Mouse (Mus musculus): Measurements from ENCODE around the gene Pitpnb. TPM values are rescaled to one million over a fixed set of nuclear protein-coding genes. Genes with fewer than 3 reads are reported as not detected.

The Pitpnb gene
- total RNA-seq (2012; rRNA removed) = 19.1 and 24.3 TPM in 2 replicates

GRCm38 (mm10) chr5:111330417-111331098, at the start of gene Pitpnb:
TSS of gene Pitpnb (plus strand) at chr5:111330763.
- TF ChIP-seq MAFK (IDR thresholded peaks at IDR 0.05; ENCODE audit: insufficient read depth, low read depth, low read length) (no peak), ZNF384 (IDR thresholded peaks at IDR 0.05; ENCODE audit: low read depth, low read length) (no peak), HCFC1 (IDR thresholded peaks at IDR 0.05; ENCODE audit: borderline replicate concordance, insufficient read depth, low read length) (0 out of 2 replicates have a peak, but pooled peaks have one; percentile 50)
- in situ Hi-C loops (cut with MboI; ENCODE audit: low sequenced_read_pairs in 2 of 2, unreplicated experiment in 2 of 2) = no loop called here
- Histone ChIP-seq H3K36me3 (ENCODE audit: control insufficient read depth, insufficient read depth, low read length, poor library complexity, severe bottlenecking) (peaks cover 6% of the 10 kb centered on the region), H3K9me3 (ENCODE audit: control insufficient read depth, insufficient read depth, low read depth, low read length) (no peaks in the 10 kb centered on the region), H3K4me1 (ENCODE audit: control insufficient read depth in 2 of 2, insufficient read depth in 2 of 2, low read length in 2 of 2, poor library complexity in 1 of 2) (peaks cover 5% of the 10 kb centered on the region in 2 experiments; a peak in 2 of 4 replicates), H3K27ac (ENCODE audit: insufficient read depth, low read depth, low read length, poor library complexity, severe bottlenecking) (peak within 1 kb of the TSS; percentile 79), H3K4me3 (ENCODE audit: insufficient read depth in 1 of 2, low read depth in 1 of 2, low read length in 2 of 2, poor library complexity in 1 of 2, severe bottlenecking in 1 of 2) (peak within 1 kb of the TSS; percentile 88 to 91), H3K9ac (ENCODE audit: insufficient read depth, low read depth, low read length, poor library complexity, severe bottlenecking) (peak within 1 kb of the TSS; percentile 98)
- DNase-seq (ENCODE audit: low read depth, low spot score) = peak; percentile 95

GRCm38 (mm10) chr5:111284420-111285175, 46.0 kb upstream of the Pitpnb start:
- Histone ChIP-seq H3K27ac (ENCODE audit: insufficient read depth, low read depth, low read length, poor library complexity, severe bottlenecking) (no peak overlapping the region), H3K9ac (ENCODE audit: insufficient read depth, low read depth, low read length, poor library complexity, severe bottlenecking) (no peak overlapping the region), H3K4me1 (ENCODE audit: control insufficient read depth in 2 of 2, insufficient read depth in 2 of 2, low read length in 2 of 2, poor library complexity in 1 of 2) (peaks cover 1 to 8% of the 10 kb centered on the region in 2 experiments; a peak in 1 of 4 replicates), H3K36me3 (ENCODE audit: control insufficient read depth, insufficient read depth, low read length, poor library complexity, severe bottlenecking) (no peaks in the 10 kb centered on the region), H3K4me3 (ENCODE audit: insufficient read depth in 1 of 2, low read depth in 1 of 2, low read length in 2 of 2, poor library complexity in 1 of 2, severe bottlenecking in 1 of 2) (no peak overlapping the region), H3K9me3 (ENCODE audit: control insufficient read depth, insufficient read depth, low read depth, low read length) (no peaks in the 10 kb centered on the region)
- TF ChIP-seq CHD2 (IDR thresholded peaks at IDR 0.05; ENCODE audit: low read depth, low read length) (no peak), ZNF384 (IDR thresholded peaks at IDR 0.05; ENCODE audit: low read depth, low read length) (no peak)
- in situ Hi-C loops (cut with MboI; ENCODE audit: low sequenced_read_pairs in 2 of 2, unreplicated experiment in 2 of 2) = no loop called here
- no peak for DNase-seq (ENCODE audit: low read depth, low spot score)

GRCm38 (mm10) chr5:111287571-111287970, 43.0 kb upstream of the Pitpnb start:
- no peak for TF ChIP-seq CHD2 (IDR thresholded peaks at IDR 0.05; ENCODE audit: low read depth, low read length)
- no peak for TF ChIP-seq ZC3H11A (IDR thresholded peaks at IDR 0.05; ENCODE audit: borderline replicate concordance, low read depth, low read length)
- TF ChIP-seq MAFK (IDR thresholded peaks at IDR 0.05; ENCODE audit: insufficient read depth, low read depth, low read length) = no peak
- no peak for TF ChIP-seq ZNF384 (IDR thresholded peaks at IDR 0.05; ENCODE audit: low read depth, low read length)
- TF ChIP-seq HCFC1 (IDR thresholded peaks at IDR 0.05; ENCODE audit: borderline replicate concordance, insufficient read depth, low read length) = no peak
- H3K27ac ChIP-seq (ENCODE audit: insufficient read depth, low read depth, low read length, poor library complexity, severe bottlenecking) = no peak overlapping the region
- peaks cover 1 to 8% of the 10 kb centered on the region in 2 experiments; a peak in 1 of 4 replicates for H3K4me1 ChIP-seq (ENCODE audit: control insufficient read depth in 2 of 2, insufficient read depth in 2 of 2, low read length in 2 of 2, poor library complexity in 1 of 2)
- no peak overlapping the region for H3K4me3 ChIP-seq (ENCODE audit: insufficient read depth in 1 of 2, low read depth in 1 of 2, low read length in 2 of 2, poor library complexity in 1 of 2, severe bottlenecking in 1 of 2)
- no peaks in the 10 kb centered on the region for H3K9me3 ChIP-seq (ENCODE audit: control insufficient read depth, insufficient read depth, low read depth, low read length)
- DNase-seq (ENCODE audit: low read depth, low spot score) = peak; percentile 35
- H3K36me3 ChIP-seq (ENCODE audit: control insufficient read depth, insufficient read depth, low read length, poor library complexity, severe bottlenecking) = no peaks in the 10 kb centered on the region
- no peak overlapping the region for H3K9ac ChIP-seq (ENCODE audit: insufficient read depth, low read depth, low read length, poor library complexity, severe bottlenecking)
- in situ Hi-C loops (cut with MboI; ENCODE audit: low sequenced_read_pairs in 2 of 2, unreplicated experiment in 2 of 2) = no loop called here

- in situ Hi-C loops (cut with MboI; ENCODE audit: low sequenced_read_pairs in 2 of 2, unreplicated experiment in 2 of 2) = no loop called here
- no peak for TF ChIP-seq MAFK (IDR thresholded peaks at IDR 0.05; ENCODE audit: insufficient read depth, low read depth, low read length)
- no peak for TF ChIP-seq ZNF384 (IDR thresholded peaks at IDR 0.05; ENCODE audit: low read depth, low read length)
- TF ChIP-seq HCFC1 (IDR thresholded peaks at IDR 0.05; ENCODE audit: borderline replicate concordance, insufficient read depth, low read length) = no peak
- no peak for TF ChIP-seq ZC3H11A (IDR thresholded peaks at IDR 0.05; ENCODE audit: borderline replicate concordance, low read depth, low read length)
- no peak for TF ChIP-seq CHD2 (IDR thresholded peaks at IDR 0.05; ENCODE audit: low read depth, low read length)
- Histone ChIP-seq H3K4me3 (ENCODE audit: insufficient read depth in 1 of 2, low read depth in 1 of 2, low read length in 2 of 2, poor library complexity in 1 of 2, severe bottlenecking in 1 of 2) (no peak overlapping the region), H3K27ac (ENCODE audit: insufficient read depth, low read depth, low read length, poor library complexity, severe bottlenecking) (no peak overlapping the region), H3K9ac (ENCODE audit: insufficient read depth, low read depth, low read length, poor library complexity, severe bottlenecking) (no peak overlapping the region), H3K36me3 (ENCODE audit: control insufficient read depth, insufficient read depth, low read length, poor library complexity, severe bottlenecking) (no peaks in the 10 kb centered on the region), H3K9me3 (ENCODE audit: control insufficient read depth, insufficient read depth, low read depth, low read length) (no peaks in the 10 kb centered on the region), H3K4me1 (ENCODE audit: control insufficient read depth in 2 of 2, insufficient read depth in 2 of 2, low read length in 2 of 2, poor library complexity in 1 of 2) (peaks cover 1 to 8% of the 10 kb centered on the region in 2 experiments; a peak in 1 of 4 replicates)
- DNase-seq (ENCODE audit: low read depth, low spot score) = no peak
Measured at GRCm38 (mm10) chr5:111288486-111288885, 42.1 kb upstream of the Pitpnb start.
